Mouse (Mus musculus): ENCODE results near the gene Tmem198b. TPM values are rescaled to one million over a fixed set of nuclear protein-coding genes. Genes with fewer than 3 reads are reported as not detected.
A peak's percentile ranks its signal among the peaks of the same experiment; 100 is the strongest.
"Not testable (repeated sequence)": the region's sequence is repeated elsewhere in the genome, so short reads cannot be mapped to it uniquely, and the experiment has no call there.

The Tmem198b gene
- polyA plus RNA-seq, 1 experiment from 2014 or later: 2.3 TPM

GRCm38 (mm10) chr10:128840612-128841011 is 36.4 kb upstream of the Tmem198b start:
- H3K27ac ChIP-seq (ENCODE audit: low read depth): no peak overlapping the region
- no peak overlapping the region for H3K9ac ChIP-seq (replicated peaks)
- H3K4me3 ChIP-seq (ENCODE audit: low read depth, low read length): no peak overlapping the region
- DNase-seq (no peak), ATAC-seq (0 out of 2 replicates have a peak, but pooled peaks have one; percentile 23)
- H3K4me2 ChIP-seq (ENCODE audit: low read depth, low read length): no peak overlapping the region
- no peaks in the 10 kb centered on the region for H3K27me3 ChIP-seq (ENCODE audit: insufficient read depth, low read length)
- no peaks in the 10 kb centered on the region for H3K9me3 ChIP-seq (ENCODE audit: low read length)
- TF ChIP-seq EP300 (IDR thresholded peaks at IDR 0.05; ENCODE audit: low read depth) (peak; percentile 75), CTCF (IDR thresholded peaks at IDR 0.05; ENCODE audit: low read depth) (no peak)
- no peaks in the 10 kb centered on the region for H3K4me1 ChIP-seq (ENCODE audit: insufficient read depth)
- peaks cover 53% of the 10 kb centered on the region for H3K36me3 ChIP-seq (replicated peaks; ENCODE audit: insufficient read depth, low read length)

GRCm38 (mm10) chr10:128839434-128839833 is 35.3 kb upstream of the Tmem198b start:
- ATAC-seq (no peak; the same call in 1 of the 2 replicates), DNase-seq (no peak)
- Histone ChIP-seq H3K27ac (ENCODE audit: low read depth) (no peak overlapping the region), H3K4me3 (ENCODE audit: low read depth, low read length) (no peak overlapping the region), H3K4me2 (ENCODE audit: low read depth, low read length) (no peak overlapping the region), H3K27me3 (ENCODE audit: insufficient read depth, low read length) (no peaks in the 10 kb centered on the region), H3K4me1 (ENCODE audit: insufficient read depth) (no peaks in the 10 kb centered on the region), H3K9me3 (ENCODE audit: low read length) (no peaks in the 10 kb centered on the region), H3K9ac (replicated peaks) (no peak overlapping the region), H3K36me3 (replicated peaks; ENCODE audit: insufficient read depth, low read length) (peaks cover 54% of the 10 kb centered on the region)
- TF ChIP-seq CTCF (IDR thresholded peaks at IDR 0.05; ENCODE audit: low read depth) (no peak), EP300 (IDR thresholded peaks at IDR 0.05; ENCODE audit: low read depth) (peak; percentile 50; the same call in 1 of the 2 replicates)

- no peak overlapping the region for H3K4me2 ChIP-seq (ENCODE audit: low read depth, low read length)
- ATAC-seq (no peak), DNase-seq (no peak)
- no peaks in the 10 kb centered on the region for H3K27me3 ChIP-seq (ENCODE audit: insufficient read depth, low read length)
- peaks cover 51% of the 10 kb centered on the region for H3K36me3 ChIP-seq (replicated peaks; ENCODE audit: insufficient read depth, low read length)
- H3K9ac ChIP-seq (replicated peaks): no peak overlapping the region
- H3K9me3 ChIP-seq (ENCODE audit: low read length): no peaks in the 10 kb centered on the region; the same call in 1 of the 2 replicates
- H3K4me1 ChIP-seq (ENCODE audit: insufficient read depth): no peaks in the 10 kb centered on the region
- TF ChIP-seq EP300 (IDR thresholded peaks at IDR 0.05; ENCODE audit: low read depth) (no peak), CTCF (IDR thresholded peaks at IDR 0.05; ENCODE audit: low read depth) (0 out of 2 replicates have a peak, but pooled peaks have one; percentile 16)
- H3K4me3 ChIP-seq (ENCODE audit: low read depth, low read length): no peak overlapping the region
- H3K27ac ChIP-seq (ENCODE audit: low read depth): no peak overlapping the region
Observed at GRCm38 (mm10) chr10:128837400-128837799, 33.2 kb upstream of the Tmem198b start.

GRCm38 (mm10) chr10:128823821-128824220 is 19.7 kb upstream of the Tmem198b start:
- DNase-seq (no peak), ATAC-seq (no peak)
- H3K36me3 ChIP-seq (replicated peaks; ENCODE audit: insufficient read depth, low read length): peaks cover 8% of the 10 kb centered on the region
- H3K9me3 ChIP-seq (ENCODE audit: low read length): no peaks in the 10 kb centered on the region
- peaks cover 26% of the 10 kb centered on the region for H3K4me1 ChIP-seq (ENCODE audit: insufficient read depth)
- no peak overlapping the region for H3K27ac ChIP-seq (ENCODE audit: low read depth)
- TF ChIP-seq CTCF (IDR thresholded peaks at IDR 0.05; ENCODE audit: low read depth) (no peak), EP300 (IDR thresholded peaks at IDR 0.05; ENCODE audit: low read depth) (no peak)
- H3K4me3 ChIP-seq (ENCODE audit: low read depth, low read length): no peak overlapping the region
- no peak overlapping the region for H3K4me2 ChIP-seq (ENCODE audit: low read depth, low read length)
- H3K27me3 ChIP-seq (ENCODE audit: insufficient read depth, low read length): no peaks in the 10 kb centered on the region
- no peak overlapping the region for H3K9ac ChIP-seq (replicated peaks)
- WGBS (ENCODE audit: insufficient replicate concordance): 91% methylated on average over 9 of the region's 9 CpGs

GRCm38 (mm10) chr10:128823087-128823486 is 18.9 kb upstream of the Tmem198b start:
- not testable (repeated sequence) for H3K9me3 ChIP-seq (ENCODE audit: low read length); H3K27ac ChIP-seq (ENCODE audit: low read depth); H3K9ac ChIP-seq (replicated peaks); ATAC-seq; DNase-seq; H3K27me3 ChIP-seq (ENCODE audit: insufficient read depth, low read length); H3K36me3 ChIP-seq (replicated peaks; ENCODE audit: insufficient read depth, low read length)
- TF ChIP-seq CTCF (IDR thresholded peaks at IDR 0.05; ENCODE audit: low read depth): 0 out of 2 replicates have a peak, but pooled peaks have one; percentile 4
- WGBS (ENCODE audit: insufficient replicate concordance): 73% methylated on average over 4 of the region's 4 CpGs
- Histone ChIP-seq H3K4me2 (ENCODE audit: low read depth, low read length) (peak overlapping the region; percentile 83), H3K4me3 (ENCODE audit: low read depth, low read length) (peak overlapping the region; percentile 87; the same call in 1 of the 2 replicates), H3K4me1 (ENCODE audit: insufficient read depth) (peaks cover 26% of the 10 kb centered on the region)

- 3% methylated on average over 13 of the region's 13 CpGs for WGBS (ENCODE audit: insufficient replicate concordance)
- TF ChIP-seq CTCF (IDR thresholded peaks at IDR 0.05; ENCODE audit: low read depth): no peak
- no peak for TF ChIP-seq EP300 (IDR thresholded peaks at IDR 0.05; ENCODE audit: low read depth)
- Histone ChIP-seq H3K4me2 (ENCODE audit: low read depth, low read length) (peak overlapping the region; percentile 83), H3K9ac (replicated peaks) (peak overlapping the region; percentile 85), H3K27ac (ENCODE audit: low read depth) (peak overlapping the region; percentile 72), H3K4me1 (ENCODE audit: insufficient read depth) (peaks cover 26% of the 10 kb centered on the region), H3K4me3 (ENCODE audit: low read depth, low read length) (peak overlapping the region; percentile 87), H3K27me3 (ENCODE audit: insufficient read depth, low read length) (no peaks in the 10 kb centered on the region), H3K36me3 (replicated peaks; ENCODE audit: insufficient read depth, low read length) (peaks cover 17% of the 10 kb centered on the region), H3K9me3 (ENCODE audit: low read length) (no peaks in the 10 kb centered on the region)
- DNase-seq (no peak), ATAC-seq (no peak)
Observed at GRCm38 (mm10) chr10:128822135-128822534, 18.0 kb upstream of the Tmem198b start.

All from liver, postnatal 0 days (tissue).